Mouse (Mus musculus): ENCODE measurements at regions not wholly inside any gene's neighbourhood (a gene's known extent, or its start where the extent isn't known, plus 50 kb on each side); places are given as distances from the start of the nearest gene placed in this dataset.

GRCm38 (mm10) chr17:62436044-62436443, 445.1 kb downstream of the Efna5 start:
- no peak overlapping the region for H3K4me2 ChIP-seq (ENCODE audit: low read depth, low read length)
- DNase-seq (no peak), ATAC-seq (no peak)
- H3K27ac ChIP-seq (ENCODE audit: low read depth): no peak overlapping the region
- no peaks in the 10 kb centered on the region for H3K36me3 ChIP-seq (replicated peaks; ENCODE audit: insufficient read depth, low read length)
- no peaks in the 10 kb centered on the region for H3K4me1 ChIP-seq (ENCODE audit: insufficient read depth)
- H3K9ac ChIP-seq (replicated peaks): no peak overlapping the region
- TF ChIP-seq CTCF (IDR thresholded peaks at IDR 0.05; ENCODE audit: low read depth) (no peak), EP300 (IDR thresholded peaks at IDR 0.05; ENCODE audit: low read depth) (no peak)
- no peaks in the 10 kb centered on the region for H3K9me3 ChIP-seq (ENCODE audit: low read length)
- H3K4me3 ChIP-seq (ENCODE audit: low read depth, low read length): no peak overlapping the region
- H3K27me3 ChIP-seq (ENCODE audit: insufficient read depth, low read length): no peaks in the 10 kb centered on the region
- 32% methylated on average over 1 of the region's 1 CpGs for WGBS (ENCODE audit: insufficient replicate concordance)

GRCm38 (mm10) chr17:62423476-62424385, 457.4 kb downstream of the Efna5 start:
- Histone ChIP-seq H3K27me3 (ENCODE audit: insufficient read depth, low read length) (no peaks in the 10 kb centered on the region), H3K9me3 (ENCODE audit: low read length) (no peaks in the 10 kb centered on the region), H3K9ac (replicated peaks) (no peak overlapping the region), H3K4me1 (ENCODE audit: insufficient read depth) (no peaks in the 10 kb centered on the region), H3K4me2 (ENCODE audit: low read depth, low read length) (no peak overlapping the region), H3K27ac (ENCODE audit: low read depth) (no peak overlapping the region), H3K36me3 (replicated peaks; ENCODE audit: insufficient read depth, low read length) (no peaks in the 10 kb centered on the region), H3K4me3 (ENCODE audit: low read depth, low read length) (no peak overlapping the region)
- 72% methylated on average over 11 of the region's 11 CpGs for WGBS (ENCODE audit: insufficient replicate concordance)
- DNase-seq: no peak
- ATAC-seq: no peak
- TF ChIP-seq CTCF (IDR thresholded peaks at IDR 0.05; ENCODE audit: low read depth): no peak
- TF ChIP-seq EP300 (IDR thresholded peaks at IDR 0.05; ENCODE audit: low read depth): no peak

GRCm38 (mm10) chr17:62417584-62417983, 463.5 kb downstream of the Efna5 start:
- WGBS (ENCODE audit: insufficient replicate concordance): 74% methylated on average over 6 of the region's 8 CpGs
- H3K4me3 ChIP-seq (ENCODE audit: low read depth, low read length): no peak overlapping the region
- ATAC-seq (no peak), DNase-seq (no peak)
- no peaks in the 10 kb centered on the region for H3K27me3 ChIP-seq (ENCODE audit: insufficient read depth, low read length)
- H3K36me3 ChIP-seq (replicated peaks; ENCODE audit: insufficient read depth, low read length): no peaks in the 10 kb centered on the region
- TF ChIP-seq CTCF (IDR thresholded peaks at IDR 0.05; ENCODE audit: low read depth) (no peak), EP300 (IDR thresholded peaks at IDR 0.05; ENCODE audit: low read depth) (no peak)
- no peaks in the 10 kb centered on the region for H3K4me1 ChIP-seq (ENCODE audit: insufficient read depth)
- no peak overlapping the region for H3K27ac ChIP-seq (ENCODE audit: low read depth)
- no peaks in the 10 kb centered on the region for H3K9me3 ChIP-seq (ENCODE audit: low read length)
- no peak overlapping the region for H3K9ac ChIP-seq (replicated peaks)
- no peak overlapping the region for H3K4me2 ChIP-seq (ENCODE audit: low read depth, low read length)

DNA sequence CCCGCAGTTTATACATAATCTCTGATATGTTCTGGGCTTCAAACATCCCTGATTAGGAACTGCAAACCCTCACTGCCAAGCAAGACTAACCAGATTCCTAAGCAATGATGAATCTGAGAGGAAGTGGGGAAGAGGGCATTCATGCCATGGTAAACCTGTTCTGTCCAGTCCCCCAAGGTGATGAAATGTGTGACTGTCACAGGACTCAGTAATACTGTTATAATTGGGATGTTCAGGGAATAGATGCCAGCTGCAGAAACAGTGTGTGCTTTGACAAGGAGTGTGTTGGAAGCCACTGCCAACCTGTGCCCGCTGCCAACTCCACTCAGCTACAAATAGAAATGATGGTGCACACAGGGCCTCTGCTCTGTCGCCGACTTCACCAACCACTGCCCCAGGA, 466.0 kb downstream of the Efna5 start:
- Histone ChIP-seq H3K4me2 (ENCODE audit: low read depth, low read length) (no peak overlapping the region), H3K36me3 (replicated peaks; ENCODE audit: insufficient read depth, low read length) (no peaks in the 10 kb centered on the region), H3K27me3 (ENCODE audit: insufficient read depth, low read length) (no peaks in the 10 kb centered on the region), H3K9ac (replicated peaks) (no peak overlapping the region), H3K4me1 (ENCODE audit: insufficient read depth) (no peaks in the 10 kb centered on the region), H3K4me3 (ENCODE audit: low read depth, low read length) (no peak overlapping the region), H3K9me3 (ENCODE audit: low read length) (no peaks in the 10 kb centered on the region), H3K27ac (ENCODE audit: low read depth) (no peak overlapping the region)
- 75% methylated on average over 4 of the region's 4 CpGs for whole genome bisulfite sequencing (ENCODE audit: insufficient replicate concordance)
- TF ChIP-seq CTCF (IDR thresholded peaks at IDR 0.05; ENCODE audit: low read depth) (no peak), EP300 (IDR thresholded peaks at IDR 0.05; ENCODE audit: low read depth) (no peak)
- ATAC-seq (no peak), DNase-seq (no peak)

GRCm38 (mm10) chr17:62412666-62413180, 468.4 kb downstream of the Efna5 start:
- Histone ChIP-seq H3K27ac (ENCODE audit: low read depth) (no peak overlapping the region), H3K36me3 (replicated peaks; ENCODE audit: insufficient read depth, low read length) (no peaks in the 10 kb centered on the region), H3K4me3 (ENCODE audit: low read depth, low read length) (no peak overlapping the region), H3K27me3 (ENCODE audit: insufficient read depth, low read length) (no peaks in the 10 kb centered on the region), H3K9ac (replicated peaks) (no peak overlapping the region), H3K9me3 (ENCODE audit: low read length) (no peaks in the 10 kb centered on the region), H3K4me1 (ENCODE audit: insufficient read depth) (no peaks in the 10 kb centered on the region), H3K4me2 (ENCODE audit: low read depth, low read length) (no peak overlapping the region)
- ATAC-seq (no peak), DNase-seq (no peak)
- TF ChIP-seq EP300 (IDR thresholded peaks at IDR 0.05; ENCODE audit: low read depth): no peak
- no peak for TF ChIP-seq CTCF (IDR thresholded peaks at IDR 0.05; ENCODE audit: low read depth)
- WGBS (ENCODE audit: insufficient replicate concordance): 79% methylated on average over 12 of the region's 12 CpGs

- TF ChIP-seq CTCF (IDR thresholded peaks at IDR 0.05; ENCODE audit: low read depth) (no peak), EP300 (IDR thresholded peaks at IDR 0.05; ENCODE audit: low read depth) (no peak)
- no peak for DNase-seq
- Histone ChIP-seq H3K4me1 (ENCODE audit: insufficient read depth) (no peaks in the 10 kb centered on the region), H3K36me3 (replicated peaks; ENCODE audit: insufficient read depth, low read length) (no peaks in the 10 kb centered on the region), H3K27ac (ENCODE audit: low read depth) (no peak overlapping the region), H3K27me3 (ENCODE audit: insufficient read depth, low read length) (no peaks in the 10 kb centered on the region), H3K4me3 (ENCODE audit: low read depth, low read length) (no peak overlapping the region), H3K9me3 (ENCODE audit: low read length) (no peaks in the 10 kb centered on the region), H3K9ac (replicated peaks) (no peak overlapping the region), H3K4me2 (ENCODE audit: low read depth, low read length) (no peak overlapping the region)
- WGBS (ENCODE audit: insufficient replicate concordance): 43% methylated on average over 1 of the region's 1 CpGs
- no peak for ATAC-seq
Observed at GRCm38 (mm10) chr17:62403739-62404138, 477.4 kb downstream of the Efna5 start.

All from liver, postnatal 0 days (tissue).